Mouse (Mus musculus) midbrain, postnatal 0 days (tissue): Measurements from ENCODE around the gene Trim6. TPM values are rescaled to one million over a fixed set of nuclear protein-coding genes. Genes with fewer than 3 reads are reported as not detected.
"Not testable (repeated sequence)": the region's sequence is repeated elsewhere in the genome, so short reads cannot be mapped to it uniquely, and the experiment has no call there.

Experiments
- ATAC-seq: fragments of 200-750 bp; cut with Nextera tagmentation; 2 replicates; pipeline ENCODE4 v1.8.0; 2017; ENCODE audit warnings: moderate number of reproducible peaks, mild to moderate bottlenecking, moderate TSS enrichment, moderate library complexity; ENCODE audit not compliant: low FRiP score
- DNase-seq: peaks from one replicate; pipeline ENCODE4 v3.0.0-alpha.2; 2015; ENCODE audit warnings: low spot score
- H3K27ac ChIP-seq: fragments of 300-500 bp; sonication (generic); 2 replicates; pipeline ENCODE4 v1.5.1; 2014; ENCODE audit warnings: low read depth, mild to moderate bottlenecking, low read length, mixed read lengths
- H3K27me3 ChIP-seq: fragments of 300-500 bp; sonication (generic); 2 replicates; pipeline ENCODE4 v1.6.1; 2014; ENCODE audit warnings: low read length, control low read depth, mixed read lengths; ENCODE audit not compliant: insufficient read depth
- H3K36me3 ChIP-seq: fragments of 300-500 bp; sonication (generic); 2 replicates; pipeline ENCODE4 v1.6.1; 2014; ENCODE audit warnings: low read length, control low read depth, mixed read lengths; ENCODE audit not compliant: insufficient read depth
- H3K4me1 ChIP-seq: fragments of 300-500 bp; sonication (generic); 2 replicates; pipeline ENCODE4 v1.6.1; 2014; ENCODE audit warnings: mild to moderate bottlenecking, control low read depth, antibody characterized with exemption, low read length, mixed read lengths; ENCODE audit not compliant: insufficient read depth
- H3K4me2 ChIP-seq: fragments of 300-500 bp; sonication (generic); 2 replicates; pipeline ENCODE4 v1.6.1; 2014; ENCODE audit warnings: low read depth, mild to moderate bottlenecking, low read length, mixed read lengths; ENCODE audit not compliant: poor library complexity, severe bottlenecking
- H3K4me3 ChIP-seq: fragments of 300-500 bp; sonication (generic); 2 replicates; pipeline ENCODE4 v1.5.1; 2014; ENCODE audit warnings: low read depth, mild to moderate bottlenecking, low read length, moderate library complexity
- H3K9ac ChIP-seq: fragments of 300-500 bp; sonication (generic); replicated peaks from 2 replicates; pipeline ENCODE4 v1.6.1; 2014; ENCODE audit warnings: mild to moderate bottlenecking, low read length, moderate library complexity, mixed read lengths; ENCODE audit not compliant: poor library complexity, severe bottlenecking
- H3K9me3 ChIP-seq: fragments of 300-500 bp; sonication (generic); 2 replicates; pipeline ENCODE4 v1.6.1; 2016; ENCODE audit warnings: low read length, control low read depth
- CTCF ChIP-seq: IDR thresholded peaks from 2 replicates; pipeline ENCODE4 v1.5.1; 2016; ENCODE audit warnings: antibody characterized with exemption, mild to moderate bottlenecking
- WGBS: fragments of 180-500 bp; shearing (Covaris S2); extraction: QIAGEN DNeasy Blood & Tissue Kit; methylation state at CpG from one replicate; pipeline ENCODE4 v1.1.7; 2014; 5-methylcytosine and 5-hydroxymethylcytosine counted together
- polyA plus RNA-seq: library from polyadenylated mRNA; unstranded; fragments of >200 nt; fragmentation: Nextera tagmentation; extraction: Ambion mirVana; gene quantifications from 2 replicates; pipeline ENCODE4 v1.2.1, GENCODE M21; 2015
- total RNA-seq: library from RNA; depleted of rRNA; stranded (reverse); fragments of >200 nt; gene quantifications from 2 replicates; pipeline ENCODE4 v1.2.3, GENCODE M21; 2014

Gene Trim6
- total and polyA plus RNA-seq, 2 experiments from 2014 or later, result 0.11 to 0.49 TPM

DNA sequence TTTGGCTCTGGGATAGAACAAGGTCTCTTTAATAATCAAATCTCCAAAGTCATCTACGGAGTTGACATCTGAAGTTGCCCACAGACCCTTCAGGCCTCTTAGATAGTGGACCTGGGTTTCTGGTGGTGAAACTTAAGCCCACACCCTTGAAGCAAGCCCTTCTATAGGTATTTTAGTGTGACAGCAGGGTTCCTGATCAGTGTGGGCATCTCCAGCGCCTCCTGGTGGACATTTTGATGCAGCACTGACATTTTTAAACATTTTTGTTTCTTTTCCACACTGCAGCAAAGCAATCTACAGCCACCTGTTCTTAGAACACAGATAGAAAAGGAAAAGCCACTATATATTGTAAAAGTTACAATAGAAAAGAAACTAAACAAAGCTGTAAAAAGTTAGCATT is 12.6 kb downstream of the Trim6 start:
- no peaks in the 10 kb centered on the region for H3K9me3 ChIP-seq
- no peaks in the 10 kb centered on the region for H3K27me3 ChIP-seq
- no peaks in the 10 kb centered on the region for H3K36me3 ChIP-seq
- H3K4me3 ChIP-seq, result no peak overlapping the region
- no peak for ATAC-seq
- TF ChIP-seq CTCF, result peak; percentile 69
- WGBS, result 34% methylated on average over 2 of the region's 2 CpGs
- no peaks in the 10 kb centered on the region for H3K4me1 ChIP-seq
- DNase-seq, result peak; percentile 1
- H3K4me2 ChIP-seq, result no peak overlapping the region
- H3K27ac ChIP-seq, result no peak overlapping the region
- no peak overlapping the region for H3K9ac ChIP-seq

DNA sequence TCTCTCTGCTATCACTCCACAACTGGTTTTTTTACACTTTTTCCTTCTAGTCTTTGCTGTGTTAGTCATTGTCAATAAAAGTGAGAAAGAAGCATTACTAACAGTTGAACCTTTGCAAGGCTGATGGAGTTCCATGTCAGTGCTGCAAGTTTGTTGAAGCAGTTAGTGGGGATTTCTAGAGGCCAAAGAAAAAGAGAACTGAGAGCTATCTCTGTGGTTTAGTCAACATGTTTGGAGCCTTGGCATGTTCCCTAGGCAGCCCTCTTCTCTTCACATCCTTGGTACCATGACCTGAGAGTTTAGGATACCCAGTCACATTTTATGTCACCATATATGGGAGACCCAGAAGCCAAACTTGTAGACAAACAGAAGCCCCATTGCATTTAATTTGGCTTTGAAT is 22.3 kb downstream of the Trim6 start:
- Histone ChIP-seq H3K27me3 (no peaks in the 10 kb centered on the region), H3K4me1 (no peaks in the 10 kb centered on the region), H3K4me3 (no peak overlapping the region), H3K27ac (no peak overlapping the region), H3K36me3 (no peaks in the 10 kb centered on the region), H3K9me3 (no peaks in the 10 kb centered on the region), H3K4me2 (no peak overlapping the region), H3K9ac (no peak overlapping the region)
- no peak for ATAC-seq
- no peak for DNase-seq
- TF ChIP-seq CTCF, result no peak

DNA sequence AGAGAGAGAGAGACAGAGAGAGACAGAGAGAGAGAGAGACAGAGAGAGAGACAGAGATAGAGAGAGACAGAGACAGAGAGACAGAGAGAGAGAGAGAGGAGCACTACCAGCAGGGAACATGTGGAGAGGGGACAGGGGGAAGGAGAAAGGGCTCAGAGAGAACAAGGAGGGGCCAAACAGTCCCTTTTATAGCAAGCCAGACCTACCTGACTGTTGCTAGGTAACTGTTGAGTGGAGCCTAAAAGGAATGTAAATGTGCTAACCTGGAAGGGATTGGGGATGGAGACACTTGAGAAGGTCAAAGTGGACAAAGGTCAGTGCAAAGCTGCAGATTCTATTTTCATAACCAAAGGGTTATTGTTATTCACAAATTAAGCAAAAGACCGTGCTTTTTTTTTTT is 25.0 kb downstream of the Trim6 start:
- H3K4me1 ChIP-seq, result no peaks in the 10 kb centered on the region
- H3K4me2 ChIP-seq, result no peak overlapping the region
- H3K4me3 ChIP-seq, result no peak overlapping the region
- no peaks in the 10 kb centered on the region for H3K9me3 ChIP-seq
- WGBS, result 59% methylated on average over 1 of the region's 1 CpGs
- no peak for TF ChIP-seq CTCF
- H3K9ac ChIP-seq, result no peak overlapping the region
- DNase-seq (no peak), ATAC-seq (no peak)
- no peak overlapping the region for H3K27ac ChIP-seq
- H3K27me3 ChIP-seq, result no peaks in the 10 kb centered on the region
- no peaks in the 10 kb centered on the region for H3K36me3 ChIP-seq

DNA sequence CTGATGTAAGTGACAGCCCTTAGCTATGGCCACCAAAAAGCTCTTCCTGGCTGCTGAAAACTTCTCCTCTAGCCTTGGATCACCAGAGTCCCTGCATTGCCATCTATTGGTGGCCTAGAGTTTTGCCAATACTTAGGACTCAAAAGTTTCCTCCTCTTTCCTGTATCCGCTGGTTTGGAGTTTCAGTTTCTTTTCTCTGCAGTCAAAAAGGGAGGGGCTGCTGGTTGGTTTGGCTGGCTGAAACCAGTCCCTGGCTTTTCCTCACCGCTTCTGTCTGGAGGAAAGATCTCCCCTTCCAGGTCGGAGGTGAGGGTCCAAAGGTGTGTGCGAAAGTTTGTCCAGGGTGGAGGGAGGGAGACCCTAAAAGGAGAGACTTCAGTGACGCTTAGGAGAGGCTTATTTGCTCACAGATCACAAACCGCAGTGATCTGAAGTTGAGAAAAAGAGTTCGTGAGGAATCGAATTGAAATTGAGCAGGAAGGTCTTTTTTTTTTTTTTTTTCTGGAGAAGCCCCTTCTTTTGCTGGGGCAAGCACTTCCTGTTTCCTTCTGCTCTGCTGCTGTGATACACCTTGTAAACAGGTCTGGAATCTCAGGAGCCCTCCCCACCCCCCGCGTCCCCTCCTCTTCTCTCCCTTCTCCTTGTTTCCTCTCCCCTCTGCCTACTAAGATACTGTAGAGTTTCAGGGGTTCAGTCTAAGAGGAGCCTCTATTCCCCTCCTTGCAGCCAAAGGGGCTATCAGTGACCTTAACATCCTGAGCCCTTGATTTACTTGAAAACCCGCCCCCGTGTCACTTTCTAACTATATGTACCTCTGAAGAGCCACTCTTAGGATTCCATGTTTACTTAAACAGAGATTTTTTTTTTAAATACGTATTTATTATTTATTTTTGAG is 25.9 kb downstream of the Trim6 start, which contains the start of gene Trim34a:
Gene Trim34a, plus strand, starts transcription at position 171 of the 895 bp plus-strand sequence.
- H3K4me3 ChIP-seq, result peak within 1 kb of the TSS; percentile 29
- H3K9me3 ChIP-seq, result no peaks in the 10 kb centered on the region
- no peak within 1 kb of the TSS for H3K27ac ChIP-seq
- no peaks in the 10 kb centered on the region for H3K36me3 ChIP-seq
- ATAC-seq (peak; percentile 60; the same call in 1 of the 2 replicates), DNase-seq (peak; percentile 69)
- H3K4me2 ChIP-seq, result peak within 1 kb of the TSS; percentile 41
- no peaks in the 10 kb centered on the region for H3K27me3 ChIP-seq
- TF ChIP-seq CTCF, result peak; percentile 77
- peak within 1 kb of the TSS; percentile 36; the same call in 1 of the 2 replicates for H3K9ac ChIP-seq
- H3K4me1 ChIP-seq, result no peaks in the 10 kb centered on the region
- WGBS, result 10% methylated on average over 13 of the region's 13 CpGs

DNA sequence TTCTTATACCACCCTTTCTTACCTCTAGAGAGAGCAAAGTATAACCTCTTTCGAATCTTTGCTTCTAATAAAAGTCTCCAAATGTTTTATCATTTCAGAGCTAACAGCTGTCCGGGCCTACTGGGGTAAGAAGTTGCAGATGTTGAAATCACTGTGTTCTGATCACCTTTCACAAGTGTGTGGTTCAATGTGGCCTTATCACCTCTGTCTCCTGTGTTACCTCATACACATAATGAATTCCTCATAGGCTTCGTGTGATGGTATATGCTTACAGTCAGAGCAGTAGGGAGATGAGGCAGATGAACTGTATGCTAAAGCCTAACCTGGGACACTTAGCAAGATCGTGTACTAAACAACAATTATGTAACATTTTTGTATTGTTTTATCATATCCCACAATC is 41.8 kb downstream of the Trim6 start:
- H3K36me3 ChIP-seq, ATAC-seq, H3K9me3 ChIP-seq, H3K27ac ChIP-seq, DNase-seq, H3K4me2 ChIP-seq, H3K4me3 ChIP-seq, H3K9ac ChIP-seq, H3K27me3 ChIP-seq, H3K4me1 ChIP-seq: not testable (repeated sequence)
- 92% methylated on average over 4 of the region's 4 CpGs for WGBS

DNA sequence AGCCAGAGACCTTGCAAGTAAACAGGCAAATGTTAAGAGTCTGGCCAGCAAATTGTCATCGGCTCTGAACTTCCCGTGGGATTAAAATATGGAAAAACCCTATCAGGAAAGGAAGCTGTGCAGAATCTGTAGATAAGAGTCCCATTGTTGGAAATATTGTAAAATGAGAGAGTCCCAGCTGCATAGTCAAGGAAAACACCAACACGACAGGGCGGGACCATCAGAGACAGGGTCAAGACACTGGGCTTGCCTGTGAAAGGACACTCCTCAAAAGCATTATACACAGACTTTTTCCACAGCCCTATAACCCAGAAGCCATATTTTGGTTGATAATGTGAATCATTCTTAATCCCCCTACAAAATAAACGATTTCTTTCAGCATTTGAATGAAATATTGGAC is 46.7 kb downstream of the Trim6 start:
- not testable (repeated sequence) for ATAC-seq

DNA sequence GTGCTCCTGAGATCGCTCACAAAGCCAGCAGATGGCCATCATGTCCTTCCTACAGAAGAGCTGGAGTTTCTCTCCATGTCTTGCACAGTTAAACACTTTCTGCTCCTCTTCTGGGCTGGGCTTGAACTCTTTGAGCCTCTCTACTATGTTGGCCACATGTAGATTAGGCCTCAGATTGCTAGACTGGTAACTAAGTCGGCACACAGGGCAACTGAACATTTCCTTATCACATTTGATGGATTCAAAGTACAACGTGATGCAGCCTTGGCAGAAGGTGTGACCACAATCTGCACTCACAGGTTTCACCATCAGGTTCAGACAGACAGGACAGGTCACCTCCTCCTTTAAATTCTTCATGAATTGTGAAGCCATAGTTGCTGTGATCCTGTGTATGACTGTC is 60.8 kb downstream of the Trim6 start:
- H3K4me3 ChIP-seq, H3K9ac ChIP-seq, H3K4me1 ChIP-seq, DNase-seq, ATAC-seq, H3K4me2 ChIP-seq, H3K27ac ChIP-seq, H3K27me3 ChIP-seq, H3K36me3 ChIP-seq, H3K9me3 ChIP-seq: not testable (repeated sequence)
- 88% methylated on average over 2 of the region's 3 CpGs for WGBS

More for the DNA sequence above, 46.7 kb downstream of the Trim6 start:
- WGBS, result 86% methylated on average over 3 of the region's 5 CpGs
- H3K36me3 ChIP-seq, H3K27me3 ChIP-seq, H3K4me3 ChIP-seq, H3K27ac ChIP-seq, H3K4me1 ChIP-seq, H3K4me2 ChIP-seq, DNase-seq, H3K9me3 ChIP-seq, H3K9ac ChIP-seq: not testable (repeated sequence)
